Mouse (Mus musculus) thymus, postnatal 0 days (tissue): ENCODE results near the gene Tenm3. TPM values are rescaled to one million over a fixed set of nuclear protein-coding genes. Genes with fewer than 3 reads are reported as not detected.

Source experiments
- DNase-seq: peaks from one replicate; pipeline ENCODE4 v3.0.0-alpha.2; 2015; ENCODE audit warnings: low spot score
- polyA plus RNA-seq: library from polyadenylated mRNA; unstranded; fragments of >200 nt; fragmentation: Nextera tagmentation; extraction: Ambion mirVana; gene quantifications from 2 replicates; pipeline ENCODE4 v1.2.1, GENCODE M21; 2015

Tenm3 gene
- polyA plus RNA-seq, 1 experiment from 2014 or later = 1.7 TPM

DNA sequence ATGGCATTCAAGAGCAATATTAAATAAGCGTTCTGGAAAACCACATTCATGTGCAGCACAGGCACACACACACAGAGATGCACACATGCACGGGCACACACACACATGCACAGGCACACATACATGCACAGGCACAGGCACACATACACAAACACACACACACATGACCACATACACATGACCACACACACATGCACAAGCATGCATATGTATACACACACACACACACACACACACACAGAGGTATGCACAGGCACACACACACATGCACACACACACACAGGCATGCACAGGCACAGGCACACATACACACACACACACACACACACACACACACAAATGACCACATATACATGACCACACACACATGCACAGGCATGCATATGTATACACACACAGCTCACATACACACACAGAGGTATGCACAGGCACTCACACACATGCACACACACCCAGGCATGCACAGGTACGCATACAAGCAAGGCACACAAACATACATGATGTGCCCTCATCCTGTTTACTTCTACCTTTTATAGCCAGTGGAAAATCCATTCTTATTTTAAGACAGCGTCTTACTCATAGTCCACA is 321.1 kb downstream of the Tenm3 start:
- no peak for DNase-seq

DNA sequence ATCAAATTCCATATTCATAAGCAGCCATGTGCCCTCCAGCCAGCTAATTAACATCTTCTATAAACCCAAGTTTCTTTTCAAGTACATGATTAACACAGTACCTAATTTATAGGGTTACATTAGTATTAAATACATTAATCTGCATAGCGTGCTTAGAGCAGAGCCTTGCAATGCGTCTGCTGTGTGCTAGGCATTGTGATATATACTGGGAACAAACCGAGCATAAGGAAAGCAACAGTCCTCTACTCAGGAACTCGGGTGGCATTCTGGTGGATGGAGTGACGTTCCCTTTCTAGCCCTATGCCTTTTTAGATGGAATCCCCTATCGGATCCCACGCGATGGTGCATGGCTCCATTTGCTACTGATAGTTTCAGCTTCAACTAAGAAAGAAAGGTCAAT is 321.7 kb downstream of the Tenm3 start:
- no peak for DNase-seq

DNA sequence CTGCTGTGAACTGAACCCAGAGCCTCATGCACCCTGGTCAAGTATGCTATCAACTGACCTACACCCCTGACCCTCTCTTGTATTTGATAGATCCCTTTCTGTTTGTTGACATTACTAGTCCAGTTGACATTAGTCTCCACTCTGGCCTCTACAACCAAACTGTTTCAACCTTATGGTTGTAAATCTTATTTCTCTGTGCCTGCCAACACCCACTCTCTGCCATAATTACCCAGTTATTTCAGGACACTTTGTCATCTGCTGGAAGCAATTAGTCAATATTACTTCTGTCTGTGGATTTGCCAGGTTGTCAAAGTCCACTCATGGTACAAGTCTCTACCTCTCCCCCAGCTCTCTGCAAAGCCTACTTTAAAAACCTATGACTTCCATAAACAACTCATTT is 326.3 kb downstream of the Tenm3 start:
- DNase-seq = no peak

DNA sequence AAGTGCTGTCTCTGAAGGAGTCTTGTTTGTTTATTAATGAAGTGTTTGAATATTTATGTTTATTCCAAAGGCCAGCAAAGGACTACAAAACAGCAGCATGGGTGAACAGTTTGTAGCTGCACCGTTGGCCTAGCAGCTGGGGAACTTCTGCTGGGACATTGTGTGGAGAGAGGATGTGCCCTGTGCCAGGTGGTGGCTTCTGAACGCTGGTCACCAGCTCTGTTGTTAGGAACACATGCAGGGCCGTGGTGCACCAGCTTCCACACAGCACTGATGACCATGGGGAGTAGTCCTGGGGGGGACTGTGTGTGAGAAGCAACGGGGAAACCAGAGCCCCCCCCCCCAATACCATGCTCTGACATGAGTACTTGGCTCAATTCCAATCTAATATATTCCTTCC is 329.5 kb downstream of the Tenm3 start:
- DNase-seq = no peak

DNA sequence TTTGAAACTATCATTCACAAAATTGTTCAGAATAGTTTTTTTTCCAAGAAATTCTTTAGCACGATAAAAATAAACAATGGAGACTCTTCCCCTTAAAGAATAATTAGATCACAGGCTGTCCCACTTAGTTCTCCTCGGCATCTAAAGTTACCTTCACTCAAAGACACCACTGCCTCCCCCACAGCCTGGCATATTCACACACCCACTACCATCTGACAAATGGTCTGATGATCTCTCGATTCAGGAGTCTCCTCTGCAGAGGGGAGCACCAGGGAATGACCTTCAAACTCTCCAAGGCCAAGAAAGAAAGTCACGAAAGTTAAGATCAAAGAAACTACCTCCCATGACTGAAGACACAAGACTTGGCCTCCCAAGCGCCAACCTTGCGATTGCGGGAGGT is 329.9 kb downstream of the Tenm3 start:
- DNase-seq = no peak

DNA sequence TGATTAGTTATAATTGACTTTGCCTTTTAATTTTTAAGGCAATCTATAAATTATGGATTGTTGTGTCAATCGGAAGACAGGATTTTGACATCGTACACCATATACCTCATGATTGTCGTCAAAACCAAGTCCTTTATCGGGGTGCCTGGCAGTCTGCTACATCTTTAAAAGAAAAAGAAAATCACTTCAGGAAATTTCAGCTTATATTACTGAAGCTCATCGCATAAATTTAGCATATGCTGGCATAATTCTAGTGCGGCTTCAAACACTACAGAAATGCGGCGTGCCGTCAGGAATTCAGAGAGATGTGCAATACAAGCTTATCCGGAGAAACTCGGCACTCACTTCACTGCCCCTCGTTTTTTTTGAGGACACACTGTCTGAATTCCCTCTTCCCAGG is 332.2 kb downstream of the Tenm3 start:
- DNase-seq = no peak

DNA sequence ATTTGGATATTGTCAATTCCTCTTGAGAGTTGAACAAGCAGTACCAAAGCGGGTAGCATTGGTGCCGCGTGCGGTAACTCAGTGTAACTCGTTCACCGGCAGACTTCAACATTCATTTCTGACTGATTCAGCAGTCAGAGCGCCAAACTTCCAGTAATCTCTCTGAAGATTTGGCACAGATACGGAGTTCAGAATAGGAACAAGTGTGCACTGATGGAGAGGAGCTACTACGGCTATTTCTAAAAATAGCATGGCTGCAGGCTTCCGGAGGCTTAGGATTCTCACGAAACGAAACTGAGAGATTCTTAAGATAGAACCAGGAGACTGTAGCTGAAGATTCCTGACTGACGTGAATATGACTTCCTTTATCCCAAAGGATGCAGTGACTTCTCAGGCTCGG is 332.6 kb downstream of the Tenm3 start:
- DNase-seq = no peak

DNA sequence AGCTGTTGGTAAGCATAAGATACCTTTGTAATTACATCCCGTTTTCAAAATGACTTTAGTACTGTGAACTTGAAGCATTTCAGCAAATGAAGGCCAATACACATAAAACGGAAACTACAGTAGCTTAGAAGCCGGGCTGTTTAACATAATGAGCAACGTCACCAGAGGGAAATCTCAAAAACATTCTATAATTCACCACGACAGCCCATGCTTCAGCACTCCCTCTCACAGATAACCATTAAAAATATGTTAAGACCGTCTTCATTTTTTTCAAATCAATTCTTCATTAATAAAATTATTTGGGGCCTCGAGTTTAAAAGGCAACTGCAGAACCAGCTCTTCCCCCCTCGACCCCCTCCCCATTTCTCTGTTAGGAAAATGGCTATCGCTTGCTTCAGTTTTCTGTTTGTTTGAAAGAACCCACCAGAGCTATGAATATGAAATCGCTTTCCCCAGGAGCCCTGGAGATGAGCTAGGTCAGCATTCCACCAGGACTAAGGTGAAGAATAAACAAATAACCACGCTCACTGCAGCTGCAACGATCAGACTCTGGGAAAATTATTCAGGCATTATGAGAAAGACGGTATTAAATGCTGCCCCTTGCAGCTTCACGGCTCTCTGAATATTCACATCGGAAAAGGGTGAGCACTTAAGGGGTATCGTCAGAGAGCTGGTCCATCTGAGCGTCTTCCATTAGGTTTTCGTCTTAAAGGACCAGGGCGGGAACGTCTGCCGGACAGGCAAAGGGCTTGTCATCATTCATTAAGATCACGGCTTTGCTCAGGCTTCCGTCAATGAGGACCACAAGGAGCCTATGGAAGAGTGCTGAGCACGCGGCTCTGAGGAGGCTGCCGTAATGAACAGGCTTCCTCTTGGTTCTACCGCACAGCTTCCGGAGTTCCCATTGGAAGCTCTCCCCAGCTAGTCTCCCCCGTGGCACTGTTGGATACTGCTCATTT is 334.8 kb downstream of the Tenm3 start:
- no peak for DNase-seq

DNA sequence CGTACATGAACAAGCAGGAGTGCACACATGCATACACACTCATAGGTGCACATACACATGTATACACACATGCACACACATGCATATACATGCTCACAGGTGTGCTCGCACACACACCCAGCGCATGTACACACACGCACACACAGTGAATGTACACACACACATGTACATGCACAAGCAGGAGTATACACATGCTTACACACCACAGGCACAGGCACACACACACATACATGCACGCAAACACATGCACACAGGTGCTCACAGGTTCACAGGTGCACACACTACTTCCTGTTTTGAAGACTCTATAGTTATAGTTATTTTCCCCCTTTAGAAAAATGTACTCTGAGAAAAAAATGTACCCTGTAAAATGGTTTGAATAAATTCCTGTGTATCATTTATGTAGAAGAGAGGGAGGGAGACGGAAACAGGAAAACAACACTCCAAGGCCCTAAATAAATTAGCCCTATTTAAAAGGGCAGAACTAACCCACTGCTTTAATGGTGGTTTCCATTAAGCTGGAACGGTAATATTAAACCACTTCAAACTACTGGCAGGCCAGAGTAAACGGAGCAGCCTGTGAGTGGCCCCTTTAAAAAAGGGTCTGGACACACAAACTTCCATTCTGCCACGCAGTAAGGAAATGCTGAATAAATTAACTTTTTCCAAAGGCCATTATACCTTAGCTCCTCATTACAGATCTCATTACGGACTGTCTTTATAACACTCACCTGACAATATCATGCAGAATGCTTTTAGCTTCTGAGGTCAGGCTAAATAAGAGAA is 335.8 kb downstream of the Tenm3 start:
- DNase-seq = no peak

DNA sequence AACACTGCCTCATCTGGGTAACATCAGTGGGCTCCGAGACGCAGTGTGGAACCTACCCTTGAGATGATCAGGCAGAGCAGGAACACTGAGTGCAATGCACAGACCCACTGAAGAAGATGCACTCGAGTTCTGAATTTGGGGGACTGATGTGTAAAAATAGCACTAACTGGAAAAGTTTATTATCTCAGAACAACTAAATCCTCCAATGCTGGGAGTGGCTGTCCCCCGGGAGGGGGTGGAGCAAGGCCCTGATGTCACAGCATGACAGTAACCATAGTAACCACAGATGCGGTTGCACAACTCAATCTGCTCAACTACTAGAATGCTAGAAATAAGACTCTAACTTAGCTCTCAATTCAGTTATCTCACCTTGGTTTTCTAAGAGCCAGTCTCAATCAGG is 351.3 kb downstream of the Tenm3 start:
- DNase-seq = no peak

DNA sequence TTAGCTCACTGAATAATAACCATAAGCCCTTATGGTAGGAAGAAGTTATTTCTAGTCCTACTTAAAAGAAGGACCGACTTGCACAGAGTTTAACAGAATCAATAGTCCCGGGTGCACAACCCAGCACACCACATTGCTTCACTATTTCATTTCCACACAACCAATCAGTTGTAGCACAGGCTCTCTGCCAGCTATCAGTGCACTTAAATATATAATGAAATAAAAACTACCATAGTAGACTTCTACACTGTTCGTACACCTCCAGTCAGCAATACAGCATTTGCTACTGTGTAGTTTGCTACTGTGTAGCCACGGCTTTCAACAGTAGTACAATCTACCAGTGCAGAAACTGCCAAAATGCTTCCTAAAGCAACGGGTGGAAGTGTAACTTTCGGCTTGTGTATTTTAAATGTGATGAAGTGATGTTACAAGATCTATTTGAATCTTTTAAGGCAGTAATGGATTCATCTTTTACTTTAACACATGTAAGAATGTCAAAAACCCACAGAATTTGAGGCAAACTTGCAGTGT is 353.1 kb downstream of the Tenm3 start:
- no peak for DNase-seq

DNA sequence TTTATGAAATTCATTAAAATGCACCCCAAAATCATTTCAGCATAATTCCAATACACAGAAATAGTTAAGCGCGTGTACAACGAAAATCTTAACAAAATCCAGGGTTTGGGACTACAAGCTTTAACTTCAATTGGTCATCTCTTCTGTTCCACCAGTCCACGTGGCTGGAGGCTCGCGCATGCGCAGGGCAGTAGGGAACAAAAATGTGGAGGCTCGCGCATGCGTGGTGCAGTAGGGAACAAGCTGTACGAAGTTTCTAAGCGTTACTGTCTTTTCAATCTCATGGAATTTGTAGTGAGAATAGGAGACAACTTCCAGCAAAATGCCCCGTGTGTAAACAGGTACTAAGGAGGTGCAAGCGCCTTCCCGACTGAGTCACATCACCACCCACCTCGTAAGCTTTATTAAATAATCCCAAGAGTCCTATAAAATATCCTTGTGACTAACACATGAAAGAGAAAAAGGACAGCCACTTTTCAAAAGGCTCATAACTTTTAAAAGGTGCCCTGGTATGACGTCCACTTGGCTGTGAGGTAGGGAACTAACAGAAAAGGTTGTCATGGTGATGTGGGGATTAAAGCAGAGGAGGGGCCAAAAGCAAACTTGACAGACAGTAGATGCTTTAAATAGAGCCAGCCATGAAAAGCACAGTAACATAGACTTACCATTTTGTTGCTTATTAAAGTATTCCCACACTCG is 353.7 kb downstream of the Tenm3 start:
- DNase-seq = no peak

DNA sequence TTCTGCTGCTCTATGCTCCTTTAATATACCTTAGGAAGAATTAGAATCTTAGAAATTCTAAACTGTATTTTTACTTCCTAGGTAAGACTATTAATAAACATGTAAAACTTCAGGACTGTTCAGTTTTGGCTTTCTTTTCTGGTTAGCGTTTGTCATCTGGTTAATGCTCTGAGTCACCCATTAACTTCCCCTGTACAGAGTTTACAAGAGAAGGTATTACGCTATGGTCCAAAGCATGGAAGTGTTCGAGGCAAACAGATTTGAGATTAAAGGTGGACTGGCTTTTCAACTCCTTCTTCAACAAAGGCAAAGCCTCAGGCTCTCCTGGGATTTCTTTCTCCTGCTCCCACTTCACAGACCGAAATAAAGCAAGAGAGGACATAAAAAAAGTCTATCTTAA is 354.3 kb downstream of the Tenm3 start:
- no peak for DNase-seq

DNA sequence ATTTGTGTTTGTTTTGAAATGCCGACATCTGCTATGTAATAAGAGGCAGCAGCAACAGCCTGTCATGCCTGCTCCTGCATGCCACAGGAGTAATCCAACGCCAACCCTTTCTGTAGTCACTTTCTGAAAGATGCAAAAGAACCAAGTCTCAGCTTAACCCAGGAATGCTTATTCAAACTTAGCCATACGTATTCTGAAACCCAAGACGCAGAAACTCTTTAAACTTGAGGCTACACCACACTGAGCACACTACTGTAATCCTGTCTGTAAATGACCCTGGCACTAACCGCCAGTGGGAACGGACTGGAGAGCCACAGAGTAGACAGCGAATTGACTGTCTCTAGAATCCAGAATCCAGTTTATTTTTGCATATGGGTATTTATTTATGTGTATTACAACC is 354.9 kb downstream of the Tenm3 start:
- no peak for DNase-seq

DNA sequence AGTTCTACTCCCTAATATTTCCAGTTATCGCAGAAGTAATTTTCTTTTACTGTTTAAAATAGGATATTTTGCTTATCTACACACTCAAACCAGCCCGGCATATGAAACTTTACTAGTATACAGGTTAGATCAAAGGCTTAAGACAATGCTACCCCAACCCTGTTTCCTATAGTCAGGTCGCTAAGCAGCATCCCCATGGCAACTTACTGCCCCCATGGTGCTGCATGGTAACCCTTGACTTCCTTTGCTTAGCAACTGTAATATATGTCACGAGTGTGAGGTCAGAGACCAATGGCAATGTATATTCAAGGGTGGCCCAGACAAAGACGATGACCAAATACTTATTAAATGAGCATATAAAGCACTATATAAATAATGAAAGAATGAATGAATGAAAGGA is 359.6 kb downstream of the Tenm3 start:
- no peak for DNase-seq

DNA sequence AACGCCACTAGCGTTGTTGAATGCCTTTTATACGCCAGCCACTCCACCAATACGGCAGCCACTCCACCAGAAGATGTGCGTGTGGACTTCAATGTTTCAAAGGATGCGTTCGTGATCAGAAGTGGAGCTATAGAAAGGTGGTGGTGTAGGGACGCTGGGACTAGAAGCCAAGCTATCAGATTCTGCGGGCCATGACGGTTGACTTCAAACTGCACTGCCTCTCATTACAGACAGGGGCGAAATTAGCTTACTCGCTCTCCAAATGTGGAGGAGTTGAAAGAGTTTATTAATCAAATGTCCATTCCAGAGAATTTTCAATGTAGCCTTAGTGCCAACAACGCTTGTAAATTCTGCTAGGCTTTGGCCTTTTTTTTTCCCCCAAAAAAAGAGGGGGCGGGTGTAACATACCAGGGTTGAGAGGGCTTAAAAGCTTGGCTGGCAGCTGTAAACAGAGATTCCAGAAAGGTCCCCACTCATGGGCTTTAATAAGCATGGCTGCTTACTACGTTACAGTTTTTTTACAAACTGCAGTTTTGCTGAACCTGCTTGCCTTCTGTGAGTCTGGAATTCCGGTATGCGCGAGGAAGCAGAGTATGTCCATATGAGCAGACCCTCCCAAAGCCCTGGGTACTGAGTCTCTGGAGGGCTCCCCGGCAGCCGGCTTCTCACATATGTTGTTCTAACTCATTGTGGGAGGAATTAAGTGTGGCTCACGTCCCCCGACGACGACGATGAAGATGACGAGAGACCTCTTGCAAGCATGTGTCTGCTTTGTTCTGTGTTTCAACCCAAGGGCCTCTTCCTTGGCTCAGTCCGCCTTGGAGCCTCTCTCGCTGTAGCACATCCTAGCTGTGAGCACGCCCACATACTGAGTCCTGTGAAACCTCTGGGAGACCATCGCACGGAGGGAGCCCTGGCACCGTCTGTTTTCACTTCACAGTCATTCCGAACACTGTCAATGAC is 361.8 kb downstream of the Tenm3 start:
- no peak for DNase-seq

DNA sequence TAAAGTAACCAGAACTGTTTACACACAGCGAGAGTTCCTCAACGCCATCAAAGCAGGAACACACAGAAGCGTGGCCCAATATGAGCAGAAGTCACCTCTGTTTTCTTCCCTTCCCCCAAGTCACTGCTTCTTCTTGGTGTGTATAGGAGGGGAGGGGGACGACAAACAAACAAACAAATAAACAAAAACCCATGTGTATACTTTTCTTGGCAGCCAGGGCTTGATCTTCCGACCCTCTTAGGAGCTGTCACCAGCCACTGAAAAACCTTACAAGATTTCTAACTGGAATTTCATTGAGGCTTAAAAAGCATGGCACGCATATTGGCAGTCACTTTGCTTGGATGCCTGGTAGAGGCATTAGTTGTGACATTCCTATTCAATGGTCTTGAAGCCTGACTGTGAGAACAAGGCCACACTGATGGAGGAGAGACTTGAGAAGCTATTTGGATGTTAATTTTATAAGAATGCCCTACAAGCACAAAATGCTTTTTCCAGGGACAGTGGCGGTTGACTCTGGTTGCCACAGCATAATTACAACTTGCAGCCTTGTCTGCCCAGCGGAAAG is 366.3 kb downstream of the Tenm3 start:
- no peak for DNase-seq

DNA sequence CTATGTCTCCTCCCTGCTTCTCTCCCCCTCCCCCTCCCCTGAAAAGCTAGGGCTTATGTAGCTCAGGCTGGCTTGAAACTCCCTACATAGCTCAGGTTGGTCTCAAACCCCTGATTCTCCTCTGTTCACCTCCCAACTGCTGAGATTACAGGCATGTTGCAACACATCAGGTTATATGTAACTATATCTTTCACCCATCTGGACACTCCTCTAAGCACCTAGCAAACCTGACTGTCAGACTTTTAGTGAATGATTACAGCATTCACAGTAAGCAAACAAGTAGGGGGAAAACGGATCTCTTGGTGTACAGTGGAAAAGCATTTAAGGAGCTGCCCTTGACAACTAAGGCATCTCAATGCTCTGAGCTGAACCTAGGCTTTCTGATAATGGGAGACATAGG is 366.9 kb downstream of the Tenm3 start:
- DNase-seq = no peak

DNA sequence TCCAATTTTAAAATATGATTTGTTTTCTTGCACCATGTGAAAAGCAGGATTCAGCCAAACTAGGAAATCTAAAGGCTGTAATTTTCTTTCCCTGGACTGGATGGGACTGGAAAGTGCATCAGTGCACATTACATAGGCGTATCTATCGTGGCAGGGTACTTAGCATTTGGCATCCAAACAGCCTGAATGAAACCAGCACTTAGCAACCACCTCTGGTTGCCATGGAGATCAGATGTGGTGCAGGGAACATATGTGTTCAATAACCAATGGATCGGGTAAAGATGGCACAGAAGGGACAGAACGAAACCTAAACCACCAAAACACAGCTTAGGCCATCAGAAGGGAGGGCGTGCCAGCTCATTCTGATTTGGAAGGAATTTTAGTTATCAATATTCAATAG is 376.1 kb downstream of the Tenm3 start:
- no peak for DNase-seq

DNA sequence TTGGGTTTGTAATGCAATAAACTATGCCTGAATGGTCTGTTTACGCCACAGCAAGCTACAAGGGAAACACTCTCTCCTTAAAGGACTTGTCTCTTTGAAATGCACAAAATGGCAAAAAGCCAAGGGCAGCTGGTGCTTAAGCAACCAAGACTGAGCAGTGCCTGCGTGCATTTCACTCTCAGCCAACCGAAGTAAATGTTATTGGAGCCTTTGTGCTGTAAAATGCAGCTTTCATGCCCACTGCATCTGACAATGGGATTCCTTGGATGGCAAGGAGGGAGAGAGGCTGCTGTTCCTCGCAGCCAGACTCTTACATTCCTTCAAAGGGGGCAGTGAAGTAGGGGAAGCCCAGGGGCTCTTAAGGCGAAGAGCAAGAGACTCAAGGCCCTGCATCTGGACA is 385.4 kb downstream of the Tenm3 start:
- no peak for DNase-seq
